Mouse (Mus musculus): ENCODE results near the gene Cdk17. TPM values are rescaled to one million over a fixed set of nuclear protein-coding genes. Genes with fewer than 3 reads are reported as not detected.

Gene Cdk17
- polyA plus RNA-seq, 1 experiment from 2014 or later = 46.3 TPM

GRCm38 (mm10) chr10:93126025-93126424, 34.6 kb upstream of the Cdk17 start:
- no peak for ATAC-seq

GRCm38 (mm10) chr10:93128566-93128965, 32.1 kb upstream of the Cdk17 start:
- Histone ChIP-seq H3K9ac (replicated peaks) (no peak overlapping the region), H3K36me3 (no peaks in the 10 kb centered on the region), H3K4me1 (replicated peaks) (peaks cover 9% of the 10 kb centered on the region), H3K4me3 (replicated peaks) (no peak overlapping the region), H3K27me3 (no peaks in the 10 kb centered on the region), H3K27ac (no peak overlapping the region), H3K9me3 (no peaks in the 10 kb centered on the region), H3K4me2 (replicated peaks) (no peak overlapping the region)
- 88% methylated on average over 2 of the region's 2 CpGs for WGBS
- no peak for ATAC-seq

More at GRCm38 (mm10) chr10:93126025-93126424, 34.6 kb upstream of the Cdk17 start:
- H3K4me3 ChIP-seq (replicated peaks) = no peak overlapping the region
- H3K27me3 ChIP-seq = no peaks in the 10 kb centered on the region
- H3K9me3 ChIP-seq = no peaks in the 10 kb centered on the region
- H3K4me2 ChIP-seq (replicated peaks) = no peak overlapping the region
- H3K9ac ChIP-seq (replicated peaks) = no peak overlapping the region
- no peak overlapping the region for H3K27ac ChIP-seq
- WGBS = 79% methylated on average over 3 of the region's 3 CpGs
- H3K36me3 ChIP-seq = no peaks in the 10 kb centered on the region
- H3K4me1 ChIP-seq (replicated peaks) = peaks cover 9% of the 10 kb centered on the region

GRCm38 (mm10) chr10:93129345-93129744, 31.3 kb upstream of the Cdk17 start:
- Histone ChIP-seq H3K27ac (no peak overlapping the region), H3K4me3 (replicated peaks) (no peak overlapping the region), H3K9me3 (no peaks in the 10 kb centered on the region), H3K9ac (replicated peaks) (no peak overlapping the region), H3K27me3 (no peaks in the 10 kb centered on the region), H3K4me1 (replicated peaks) (peaks cover 9% of the 10 kb centered on the region), H3K36me3 (no peaks in the 10 kb centered on the region), H3K4me2 (replicated peaks) (no peak overlapping the region)
- 95% methylated on average over 1 of the region's 1 CpGs for WGBS
- ATAC-seq = no peak

GRCm38 (mm10) chr10:93129904-93130455, 30.7 kb upstream of the Cdk17 start:
- 40% methylated on average over 9 of the region's 9 CpGs for WGBS
- Histone ChIP-seq H3K9me3 (no peaks in the 10 kb centered on the region), H3K27ac (peak overlapping the region; percentile 44; the same call in 1 of the 2 replicates), H3K4me3 (replicated peaks) (no peak overlapping the region), H3K4me1 (replicated peaks) (peaks cover 9% of the 10 kb centered on the region), H3K27me3 (no peaks in the 10 kb centered on the region), H3K9ac (replicated peaks) (no peak overlapping the region), H3K36me3 (no peaks in the 10 kb centered on the region), H3K4me2 (replicated peaks) (no peak overlapping the region)
- ATAC-seq = no peak

GRCm38 (mm10) chr10:93130456-93130940, 30.2 kb upstream of the Cdk17 start:
- H3K9me3 ChIP-seq = no peaks in the 10 kb centered on the region
- H3K27ac ChIP-seq = peak overlapping the region; percentile 44; the same call in 1 of the 2 replicates
- no peaks in the 10 kb centered on the region for H3K27me3 ChIP-seq
- no peaks in the 10 kb centered on the region for H3K36me3 ChIP-seq
- no peak overlapping the region for H3K4me3 ChIP-seq (replicated peaks)
- H3K9ac ChIP-seq (replicated peaks) = no peak overlapping the region
- H3K4me2 ChIP-seq (replicated peaks) = no peak overlapping the region
- WGBS = 35% methylated on average over 10 of the region's 10 CpGs
- H3K4me1 ChIP-seq (replicated peaks) = peaks cover 9% of the 10 kb centered on the region
- ATAC-seq = no peak

GRCm38 (mm10) chr10:93131865-93132566, 28.7 kb upstream of the Cdk17 start:
- H3K9ac ChIP-seq (replicated peaks) = no peak overlapping the region
- WGBS = 95% methylated on average over 9 of the region's 9 CpGs

GRCm38 (mm10) chr10:93138730-93139129, 21.9 kb upstream of the Cdk17 start:
- WGBS = 88% methylated on average over 3 of the region's 3 CpGs
- Histone ChIP-seq H3K27ac (no peak overlapping the region), H3K4me2 (replicated peaks) (no peak overlapping the region), H3K4me3 (replicated peaks) (no peak overlapping the region), H3K9ac (replicated peaks) (no peak overlapping the region), H3K4me1 (replicated peaks) (peaks cover 10% of the 10 kb centered on the region; the same call in 1 of the 2 replicates), H3K9me3 (no peaks in the 10 kb centered on the region), H3K27me3 (no peaks in the 10 kb centered on the region), H3K36me3 (no peaks in the 10 kb centered on the region)
- ATAC-seq = no peak

More at GRCm38 (mm10) chr10:93131865-93132566, 28.7 kb upstream of the Cdk17 start:
- no peak overlapping the region for H3K27ac ChIP-seq
- H3K4me2 ChIP-seq (replicated peaks) = no peak overlapping the region
- H3K27me3 ChIP-seq = no peaks in the 10 kb centered on the region
- no peaks in the 10 kb centered on the region for H3K9me3 ChIP-seq
- H3K36me3 ChIP-seq = no peaks in the 10 kb centered on the region
- H3K4me3 ChIP-seq (replicated peaks) = no peak overlapping the region
- peaks cover 9% of the 10 kb centered on the region for H3K4me1 ChIP-seq (replicated peaks)
- no peak for ATAC-seq

GRCm38 (mm10) chr10:93140778-93141177, 19.9 kb upstream of the Cdk17 start:
- 73% methylated on average over 4 of the region's 4 CpGs for WGBS
- Histone ChIP-seq H3K4me3 (replicated peaks) (no peak overlapping the region), H3K36me3 (no peaks in the 10 kb centered on the region), H3K4me1 (replicated peaks) (peaks cover 10% of the 10 kb centered on the region; the same call in 1 of the 2 replicates), H3K27me3 (no peaks in the 10 kb centered on the region), H3K9ac (replicated peaks) (no peak overlapping the region), H3K9me3 (no peaks in the 10 kb centered on the region), H3K27ac (no peak overlapping the region), H3K4me2 (replicated peaks) (no peak overlapping the region)
- no peak for ATAC-seq

GRCm38 (mm10) chr10:93142600-93143284, 17.9 kb upstream of the Cdk17 start:
- Histone ChIP-seq H3K36me3 (no peaks in the 10 kb centered on the region), H3K27ac (no peak overlapping the region), H3K4me2 (replicated peaks) (peak overlapping the region; percentile 38), H3K4me1 (replicated peaks) (peaks cover 10% of the 10 kb centered on the region; the same call in 1 of the 2 replicates), H3K9me3 (no peaks in the 10 kb centered on the region), H3K27me3 (no peaks in the 10 kb centered on the region), H3K9ac (replicated peaks) (no peak overlapping the region), H3K4me3 (replicated peaks) (no peak overlapping the region)
- no peak for ATAC-seq
- 50% methylated on average over 8 of the region's 8 CpGs for WGBS

GRCm38 (mm10) chr10:93143285-93143985, 17.2 kb upstream of the Cdk17 start:
- H3K27ac ChIP-seq = no peak overlapping the region
- peaks cover 10% of the 10 kb centered on the region; the same call in 1 of the 2 replicates for H3K4me1 ChIP-seq (replicated peaks)
- no peak overlapping the region for H3K9ac ChIP-seq (replicated peaks)
- no peaks in the 10 kb centered on the region for H3K36me3 ChIP-seq
- no peak overlapping the region for H3K4me3 ChIP-seq (replicated peaks)
- WGBS = 32% methylated on average over 18 of the region's 18 CpGs
- H3K9me3 ChIP-seq = no peaks in the 10 kb centered on the region
- H3K4me2 ChIP-seq (replicated peaks) = peak overlapping the region; percentile 38
- no peaks in the 10 kb centered on the region for H3K27me3 ChIP-seq
- ATAC-seq = no peak

- no peak overlapping the region for H3K9ac ChIP-seq (replicated peaks)
- no peaks in the 10 kb centered on the region for H3K27me3 ChIP-seq
- H3K36me3 ChIP-seq = no peaks in the 10 kb centered on the region
- no peak overlapping the region for H3K4me2 ChIP-seq (replicated peaks)
- no peak overlapping the region for H3K4me3 ChIP-seq (replicated peaks)
- H3K4me1 ChIP-seq (replicated peaks) = peaks cover 10% of the 10 kb centered on the region; the same call in 1 of the 2 replicates
- no peaks in the 10 kb centered on the region for H3K9me3 ChIP-seq
- no peak for ATAC-seq
- 84% methylated on average over 6 of the region's 6 CpGs for WGBS
- no peak overlapping the region for H3K27ac ChIP-seq
Observed at GRCm38 (mm10) chr10:93143986-93144314, 16.7 kb upstream of the Cdk17 start.

GRCm38 (mm10) chr10:93144579-93144978, 16.1 kb upstream of the Cdk17 start:
- no peaks in the 10 kb centered on the region for H3K36me3 ChIP-seq
- no peaks in the 10 kb centered on the region for H3K27me3 ChIP-seq
- H3K4me3 ChIP-seq (replicated peaks) = no peak overlapping the region
- H3K9me3 ChIP-seq = no peaks in the 10 kb centered on the region
- 84% methylated on average over 1 of the region's 1 CpGs for WGBS
- H3K4me2 ChIP-seq (replicated peaks) = no peak overlapping the region
- H3K9ac ChIP-seq (replicated peaks) = no peak overlapping the region
- no peak for ATAC-seq
- H3K4me1 ChIP-seq (replicated peaks) = peaks cover 10% of the 10 kb centered on the region; the same call in 1 of the 2 replicates
- no peak overlapping the region for H3K27ac ChIP-seq
